Mouse (Mus musculus): ENCODE data around the gene Tent5c.
"Not testable (repeated sequence)": the region's sequence is repeated elsewhere in the genome, so short reads cannot be mapped to it uniquely, and the experiment has no call there.

Tent5c gene

DNA sequence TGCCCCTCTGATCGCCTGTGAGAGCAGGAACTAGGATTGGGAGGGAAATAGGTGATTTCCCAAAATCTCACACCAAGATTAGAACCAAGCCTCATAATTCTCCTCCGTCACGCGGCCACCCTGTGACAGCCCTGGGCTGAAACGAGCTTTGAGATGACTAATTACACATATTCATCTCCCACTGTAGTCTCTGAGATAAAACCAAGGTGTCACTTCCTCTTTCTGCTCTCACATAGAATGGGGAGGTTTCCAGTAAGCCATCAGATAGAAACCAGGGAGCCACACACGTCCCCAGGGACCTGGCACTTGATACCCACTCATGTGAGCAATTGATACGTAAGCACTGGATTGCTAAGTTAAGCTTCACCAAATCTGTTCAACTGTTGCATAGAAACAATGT is 52.4 kb downstream of the Tent5c start:
- no peak for DNase-seq

DNA sequence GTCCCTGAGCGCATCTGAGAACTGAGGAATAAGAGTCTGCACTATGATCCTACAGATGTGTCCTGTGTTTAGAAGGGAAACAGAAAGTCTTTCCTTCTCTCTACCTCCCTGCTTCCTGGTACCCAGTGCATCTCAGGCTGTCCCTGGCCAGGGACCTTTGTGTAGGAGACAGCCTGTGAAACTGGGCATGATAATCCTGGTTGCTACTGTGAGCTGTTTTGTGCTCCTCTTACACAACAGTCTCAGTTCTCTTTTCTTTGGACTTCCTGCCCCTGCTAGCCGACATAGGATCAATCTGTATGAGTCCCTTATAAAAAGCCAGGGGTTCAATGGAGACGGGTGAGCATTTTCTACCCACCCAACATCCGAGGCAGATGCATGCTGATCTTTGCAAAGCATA is 57.4 kb downstream of the Tent5c start:
- DNase-seq: no peak

DNA sequence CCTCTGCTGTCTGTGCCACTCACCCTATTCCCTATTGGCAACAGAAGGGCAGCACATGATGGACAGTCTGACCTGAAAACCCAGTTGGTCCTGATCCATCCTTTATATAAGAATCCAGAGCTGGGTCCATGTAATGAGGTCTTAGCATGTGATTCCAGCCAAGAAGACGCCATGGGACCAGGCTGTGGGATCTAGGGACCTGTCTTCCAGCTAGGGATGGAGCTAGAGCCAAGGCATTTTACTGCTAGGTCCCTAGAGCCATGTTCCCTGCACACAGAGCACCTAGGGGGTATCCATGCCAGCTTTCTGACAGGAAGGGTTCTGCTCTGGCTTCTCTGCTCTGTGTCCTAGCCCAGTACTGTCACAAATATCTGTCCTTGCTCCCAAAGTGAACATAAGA is 58.4 kb downstream of the Tent5c start:
- no peak for DNase-seq

DNA sequence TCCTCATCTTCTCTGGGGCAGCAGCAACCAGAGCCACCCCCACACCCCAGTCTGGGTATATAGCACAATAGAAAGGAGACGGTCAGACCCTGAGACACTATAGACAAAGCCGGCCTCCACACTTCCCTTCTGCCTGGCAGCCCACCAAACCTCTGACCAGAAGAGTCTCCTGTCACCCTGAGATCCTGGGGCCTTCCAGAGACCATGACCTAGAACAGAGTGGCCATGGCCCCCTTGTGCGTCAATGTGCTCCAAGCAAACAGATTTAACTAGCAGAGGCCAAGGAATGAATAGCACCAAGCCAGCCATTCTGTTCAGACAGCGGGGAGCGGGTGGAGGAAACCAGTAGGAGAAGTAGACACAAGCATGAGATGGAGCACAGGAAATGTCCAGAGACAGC is 59.0 kb downstream of the Tent5c start:
- DNase-seq: peak in 1 of 2 experiments; percentile 13

DNA sequence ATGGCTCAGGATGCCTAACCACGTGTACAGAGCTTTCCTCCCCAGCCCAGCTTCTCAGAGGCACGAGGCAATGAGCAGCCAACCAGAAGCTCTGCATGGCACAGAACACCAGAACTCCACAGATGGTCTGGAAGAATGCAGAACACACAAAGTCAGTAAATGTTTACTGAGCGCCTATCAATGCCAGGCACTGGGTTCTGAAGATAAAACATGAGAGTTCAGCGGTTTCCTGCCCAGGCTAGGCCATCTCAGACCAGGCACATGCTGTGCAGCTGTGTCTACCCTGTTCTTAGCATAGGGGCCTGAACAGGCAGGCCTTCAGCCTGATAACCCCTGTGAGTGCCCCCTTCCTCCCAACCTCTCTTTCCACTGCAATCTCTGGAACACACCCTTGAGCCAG is 59.5 kb downstream of the Tent5c start:
- DNase-seq: no peak

DNA sequence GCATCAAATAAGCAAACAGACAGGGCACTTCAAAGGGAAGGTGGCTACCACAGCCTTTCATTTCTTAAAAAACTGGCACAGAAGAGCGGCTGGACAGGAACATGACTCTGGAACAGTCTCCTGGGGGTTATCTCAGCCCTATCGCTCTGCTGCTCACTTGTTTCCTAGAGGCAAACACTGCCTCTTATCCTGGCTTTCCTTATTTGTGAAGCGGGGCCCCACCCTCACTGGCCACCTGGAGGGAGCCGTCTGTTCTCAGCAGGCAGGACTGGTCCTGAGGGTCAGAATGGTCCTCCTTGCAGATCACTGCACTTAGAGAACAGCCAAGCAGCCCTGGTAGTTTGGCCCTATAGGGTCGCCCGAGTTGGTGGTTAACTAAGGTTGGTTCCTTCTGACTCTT is 61.6 kb downstream of the Tent5c start:
- no peak for DNase-seq

DNA sequence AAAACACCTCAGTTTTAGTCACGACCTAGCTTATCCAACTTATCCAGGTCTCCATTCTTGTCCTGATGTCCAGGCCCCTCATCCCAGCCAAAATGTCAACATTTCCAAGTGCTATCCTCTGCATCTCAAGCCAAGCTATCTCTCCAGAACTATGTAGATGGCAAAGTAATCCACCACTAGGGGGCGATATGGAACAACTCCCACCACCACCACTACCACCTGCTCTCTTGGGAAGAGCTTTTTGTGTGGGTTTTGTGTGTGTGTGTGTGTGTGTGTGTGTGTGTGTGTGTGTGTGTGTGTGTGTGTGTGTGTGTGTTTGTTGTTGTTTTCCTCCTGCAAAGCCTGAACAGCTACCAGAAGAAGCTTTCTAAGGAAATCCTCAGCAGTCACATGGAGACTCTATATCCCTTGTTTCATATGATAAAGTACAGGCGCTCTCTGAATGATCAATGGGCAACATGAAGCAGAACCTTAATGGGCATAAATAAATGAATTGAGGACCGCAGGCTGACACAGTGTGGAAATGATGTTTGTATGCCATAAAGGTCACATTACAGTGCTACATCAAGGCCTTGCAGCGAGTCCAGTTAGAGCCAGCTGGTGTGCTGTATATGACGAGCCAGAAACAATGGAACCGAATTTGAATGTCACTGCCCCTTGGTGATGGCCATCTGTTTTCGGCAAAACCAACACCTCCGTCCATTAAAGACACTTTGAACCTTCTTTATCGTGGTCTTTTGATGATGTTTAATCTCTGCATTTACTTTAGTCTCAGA is 66.5 kb downstream of the Tent5c start:
- peak; percentile 67 for DNase-seq

DNA sequence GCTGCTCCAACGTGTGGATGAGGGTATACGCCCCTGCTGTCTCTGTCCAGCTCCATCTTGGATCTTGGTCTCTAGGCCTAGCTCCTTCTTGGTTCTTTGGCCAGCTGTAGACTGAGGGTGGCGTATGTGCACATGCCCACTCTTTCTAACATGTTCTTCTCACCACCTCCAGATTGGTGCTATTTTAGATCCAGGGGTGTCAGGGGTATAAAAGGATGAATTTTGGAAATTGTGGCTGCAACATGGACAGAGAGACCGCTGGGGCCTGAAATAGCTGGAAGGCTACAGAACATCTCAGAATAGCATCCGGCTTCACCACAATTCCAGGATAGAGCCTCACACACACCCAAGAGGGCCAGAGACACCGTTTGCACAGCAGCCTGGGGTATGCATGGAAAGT is 67.8 kb downstream of the Tent5c start:
- no peak for DNase-seq

DNA sequence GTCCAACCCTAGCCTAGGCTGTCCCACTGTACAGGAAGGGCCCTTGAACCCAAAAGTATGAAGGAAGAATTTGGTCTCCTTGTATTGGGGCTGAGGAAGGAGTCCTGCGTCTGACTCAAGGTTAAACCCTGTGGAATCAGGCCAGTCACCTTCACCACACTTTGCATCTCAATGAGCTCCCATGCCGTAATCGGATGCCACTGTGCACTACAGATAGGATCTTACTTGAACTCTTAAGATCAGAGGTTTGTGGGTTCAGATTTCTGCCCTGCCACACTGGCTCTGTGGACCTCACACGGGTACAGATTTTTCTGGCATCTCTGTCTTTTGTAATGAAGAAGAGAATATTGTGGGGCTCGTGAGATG is 68.5 kb downstream of the Tent5c start:
- DNase-seq: no peak

DNA sequence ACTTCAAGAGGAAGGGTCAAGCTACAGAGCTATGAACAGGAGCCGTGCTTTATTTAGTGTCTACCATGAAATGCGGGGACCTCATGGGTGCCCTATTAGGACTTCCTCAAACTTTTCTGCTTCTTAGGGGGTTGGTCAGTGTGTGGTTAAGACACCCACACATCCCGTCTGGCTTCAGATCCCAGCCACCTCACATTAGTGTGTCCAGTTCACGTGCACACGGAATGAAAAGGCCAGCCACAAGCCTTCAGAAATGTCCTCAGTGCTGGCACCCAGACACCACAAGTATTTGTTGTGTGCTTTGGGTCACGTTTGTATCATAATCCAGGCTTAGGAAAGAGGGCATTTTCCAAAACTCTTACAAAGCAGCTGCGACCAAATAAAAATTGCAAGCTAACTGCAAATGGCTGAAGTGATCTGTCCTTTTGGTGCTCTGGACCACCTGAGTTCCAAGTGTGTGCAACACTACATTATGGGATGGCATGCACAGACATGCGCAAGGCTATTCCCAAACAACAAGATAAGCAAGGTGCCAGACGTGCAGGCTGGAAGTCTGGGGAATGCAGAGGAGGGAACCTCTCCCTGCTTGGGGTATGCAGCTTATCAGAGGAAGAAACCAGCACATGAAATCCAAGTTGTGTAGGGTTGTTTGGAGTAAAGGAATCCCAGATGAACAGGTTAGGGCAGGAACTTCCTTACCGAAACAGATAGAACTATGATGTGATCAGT is 69.0 kb downstream of the Tent5c start:
- DNase-seq: no peak

DNA sequence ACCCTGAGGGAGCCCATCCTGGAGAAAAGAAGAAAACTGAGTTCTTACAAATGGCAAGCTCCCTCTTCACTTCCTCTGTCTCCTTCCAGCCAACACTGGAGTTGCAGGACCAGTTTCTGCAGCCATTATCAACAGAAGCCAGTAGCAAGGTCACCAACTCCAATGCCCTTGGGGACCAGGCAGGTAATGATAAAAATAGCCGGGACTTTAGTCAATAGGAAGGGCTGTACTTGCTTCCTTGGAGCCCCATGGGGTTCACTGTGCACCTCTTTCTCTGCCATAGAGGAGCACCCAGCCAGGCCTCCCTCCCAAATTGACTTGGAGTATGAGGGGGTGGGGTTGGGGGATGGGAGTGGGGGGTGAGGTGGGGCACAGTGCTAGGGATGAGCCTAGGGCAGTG is 70.7 kb downstream of the Tent5c start:
- DNase-seq: no peak

DNA sequence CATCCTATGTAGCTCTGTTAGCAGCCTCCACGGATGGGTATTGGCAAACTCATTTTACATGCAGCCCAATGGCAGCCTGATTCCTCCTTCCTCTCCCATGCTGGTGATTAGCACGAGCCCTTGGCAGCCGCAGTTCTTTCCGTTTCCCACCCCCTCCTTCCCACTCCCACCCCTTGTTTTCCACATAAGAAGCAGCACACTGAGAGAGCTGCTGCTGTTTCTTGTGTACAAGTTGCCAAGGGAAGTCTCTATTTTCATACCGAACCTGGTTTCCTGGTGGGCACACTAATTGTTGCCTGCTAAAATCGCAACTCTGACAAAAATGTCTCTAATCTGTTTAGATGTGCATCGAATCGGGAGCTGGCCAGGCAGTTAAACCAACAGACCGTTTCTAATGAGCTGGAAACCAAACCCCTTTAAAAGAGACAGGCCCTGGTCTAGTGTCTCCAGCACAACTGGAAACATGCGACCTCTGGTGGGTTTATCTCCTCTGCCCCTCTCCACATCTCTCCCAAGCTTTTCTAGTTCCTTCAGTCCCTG is 71.3 kb downstream of the Tent5c start:
- DNase-seq: peak in 1 of 2 experiments; percentile 33

DNA sequence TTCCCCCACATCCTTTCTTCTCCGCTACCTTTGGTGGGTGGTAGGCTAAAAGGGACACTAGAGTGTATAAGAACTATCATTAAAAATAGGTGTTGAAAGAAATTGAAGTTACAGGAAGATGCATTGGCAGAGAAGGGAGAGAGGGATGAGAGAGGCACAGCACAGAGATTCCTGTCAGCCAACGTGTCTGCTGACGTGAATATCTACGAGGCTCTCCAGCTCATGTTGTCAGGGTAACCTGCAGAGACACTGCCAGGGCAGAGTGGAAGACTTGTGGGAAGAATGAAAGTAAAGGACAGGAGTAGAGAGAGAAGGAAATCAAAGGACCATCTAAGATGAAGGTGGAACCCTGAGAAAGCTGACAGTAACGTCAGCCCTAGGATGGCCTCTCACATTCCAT is 73.5 kb downstream of the Tent5c start:
- DNase-seq: no peak

DNA sequence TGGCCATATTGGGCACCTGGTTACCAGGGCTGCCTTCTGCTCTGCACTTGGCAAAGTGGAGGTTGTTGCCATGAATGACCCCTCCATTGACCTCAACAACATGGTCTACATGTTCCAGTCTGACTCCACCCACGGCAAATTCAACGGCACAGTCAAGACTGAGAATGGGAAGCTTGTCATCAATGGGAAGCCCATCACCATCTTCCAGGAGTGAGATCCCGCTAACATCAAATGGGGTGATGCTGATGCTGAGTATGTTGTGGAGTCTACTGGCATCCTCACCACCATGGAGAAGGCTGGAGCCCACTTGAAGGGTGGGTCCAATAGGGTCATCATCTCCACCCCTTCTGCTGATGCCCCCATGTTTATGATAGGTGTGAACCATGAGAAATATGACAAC is 75.5 kb downstream of the Tent5c start:
- not testable (repeated sequence) for DNase-seq

DNA sequence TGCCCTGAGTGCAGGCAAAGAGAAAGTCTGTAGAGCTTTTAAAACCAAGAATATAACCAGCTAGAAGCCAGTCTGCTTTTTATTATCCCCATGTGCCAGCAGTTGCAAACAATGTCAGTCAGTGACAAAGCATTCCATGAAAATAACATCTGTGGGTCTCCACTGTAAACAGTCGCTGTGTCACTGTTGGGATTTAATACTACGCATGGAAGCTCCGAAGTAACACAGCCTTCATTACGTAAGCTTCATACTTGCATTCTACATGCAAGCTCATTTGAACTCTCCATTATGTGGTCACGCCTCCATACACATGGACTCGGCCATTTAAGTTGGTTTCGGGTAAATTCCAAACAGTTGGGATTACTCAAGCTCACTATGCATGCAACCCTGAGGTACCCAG is 77.2 kb downstream of the Tent5c start:
- no peak for DNase-seq

DNA sequence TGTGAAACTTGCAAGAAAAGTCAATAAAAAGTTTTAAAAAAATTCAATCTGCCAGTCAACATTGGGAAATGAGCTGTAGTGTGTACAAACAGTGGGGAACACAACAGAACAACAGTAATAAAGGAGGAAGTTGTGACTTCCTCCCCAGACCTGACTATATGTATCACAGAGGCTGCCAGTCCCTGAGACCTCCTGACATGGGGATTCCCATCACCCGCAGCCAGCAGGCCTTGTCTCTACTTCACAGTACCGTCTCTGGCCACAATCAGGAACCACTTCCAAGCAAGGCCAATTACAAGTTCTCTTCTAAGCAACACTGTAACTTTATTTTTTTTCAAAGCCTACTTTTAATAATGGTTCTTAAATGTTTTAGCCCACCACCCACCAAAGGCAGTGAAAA is 79.8 kb downstream of the Tent5c start:
- DNase-seq: no peak

DNA sequence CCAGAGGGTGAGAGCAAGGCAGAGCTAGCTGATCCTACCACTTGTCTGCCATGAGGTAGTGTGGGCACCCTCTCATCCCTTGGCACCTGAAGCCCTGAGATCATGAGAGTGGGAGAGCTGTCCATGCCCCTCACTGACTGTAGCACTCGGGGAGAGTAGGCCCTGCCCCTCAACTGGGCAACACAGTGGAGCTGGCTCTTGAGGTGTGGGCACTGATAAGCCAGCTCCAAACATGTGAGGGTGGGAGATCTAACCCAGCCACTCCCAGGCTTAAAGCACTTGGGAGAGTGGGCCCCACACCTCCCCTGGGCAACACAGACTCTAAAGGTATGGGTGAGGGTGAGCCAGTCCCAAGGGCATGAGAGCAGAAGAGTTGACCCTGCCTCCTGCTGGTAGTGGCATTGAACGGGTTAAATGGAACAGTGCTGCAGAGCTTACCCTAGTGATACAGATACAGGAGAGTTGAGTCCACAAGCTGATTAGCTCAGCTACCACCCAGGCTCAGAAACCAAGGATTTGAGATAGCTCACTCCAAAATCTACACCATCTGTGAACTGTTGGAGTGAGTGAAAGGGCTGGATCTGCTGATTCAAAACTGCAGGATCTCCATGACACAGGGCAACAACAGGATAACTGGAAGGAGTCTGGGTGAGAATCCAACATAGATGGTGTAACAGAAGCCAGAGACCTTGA is 80.6 kb downstream of the Tent5c start:
- no peak for DNase-seq

DNA sequence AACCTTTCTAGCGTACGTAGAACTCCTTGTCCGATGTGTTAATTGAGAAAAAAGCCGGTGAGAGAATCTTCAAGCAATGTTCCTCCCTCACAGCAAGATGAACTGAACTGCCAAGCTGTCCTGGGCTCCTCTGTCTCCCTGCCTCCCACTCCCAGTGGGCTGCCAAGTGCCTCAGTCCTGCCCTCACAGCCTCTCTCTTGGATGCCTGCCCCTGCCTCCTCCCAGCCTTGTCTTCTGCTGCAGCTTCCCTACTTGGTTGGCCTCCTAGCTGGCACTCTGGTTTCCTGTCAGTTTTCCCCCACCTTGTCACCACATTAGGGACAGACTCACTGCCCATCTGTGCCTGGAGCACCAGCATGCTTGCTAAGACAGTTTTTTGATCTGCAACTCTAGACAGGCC is 86.5 kb downstream of the Tent5c start:
- peak; percentile 41 to 45 for DNase-seq
